Mouse (Mus musculus) hindbrain, embryonic 11.5 days (tissue): ENCODE measurements around the gene Cd38. TPM values are rescaled to one million over a fixed set of nuclear protein-coding genes. Genes with fewer than 3 reads are reported as not detected.

Experiments
- ATAC-seq: fragments of 200-750 bp; cut with Nextera tagmentation; 2 replicates; pipeline ENCODE4 v1.8.0; 2017; ENCODE audit warnings: mild to moderate bottlenecking, moderate TSS enrichment, moderate library complexity; ENCODE audit not compliant: low FRiP score
- DNase-seq: peaks from one replicate; pipeline ENCODE4 v3.0.0-alpha.2; 2015; ENCODE audit warnings: low spot score
- H3K27ac ChIP-seq: fragments of 300-500 bp; sonication (generic); 2 replicates; pipeline ENCODE4 v1.5.1; 2014; ENCODE audit warnings: mild to moderate bottlenecking, low read depth, low read length
- H3K27me3 ChIP-seq: fragments of 300-500 bp; sonication (generic); 2 replicates; pipeline ENCODE4 v1.6.1; 2014; ENCODE audit warnings: mild to moderate bottlenecking, low read length, moderate library complexity, mixed read lengths; ENCODE audit not compliant: control insufficient read depth, insufficient read depth
- H3K36me3 ChIP-seq: fragments of 300-500 bp; sonication (generic); 2 replicates; pipeline ENCODE4 v1.6.1; 2014; ENCODE audit warnings: mild to moderate bottlenecking, low read length, moderate library complexity, mixed read lengths; ENCODE audit not compliant: control insufficient read depth, insufficient read depth
- H3K4me1 ChIP-seq: fragments of 300-500 bp; sonication (generic); replicated peaks from 2 replicates; pipeline ENCODE4 v1.6.1; 2014; ENCODE audit warnings: low read length, mixed read lengths; ENCODE audit not compliant: control insufficient read depth, insufficient read depth
- H3K4me2 ChIP-seq: fragments of 300-500 bp; sonication (generic); replicated peaks from 2 replicates; pipeline ENCODE4 v1.6.1; 2014; ENCODE audit warnings: mild to moderate bottlenecking, low read depth, low read length
- H3K4me3 ChIP-seq: fragments of 300-500 bp; sonication (generic); 2 replicates; pipeline ENCODE4 v1.5.1; 2014; ENCODE audit warnings: low read depth, low read length
- H3K9ac ChIP-seq: fragments of 300-500 bp; sonication (generic); 2 replicates; pipeline ENCODE4 v1.6.1; 2014; ENCODE audit warnings: low read depth, low read length
- H3K9me3 ChIP-seq: fragments of 300-500 bp; sonication (generic); 2 replicates; pipeline ENCODE4 v1.6.1; 2016; ENCODE audit warnings: low read length; ENCODE audit not compliant: control insufficient read depth
- WGBS: fragments of 180-500 bp; shearing (Covaris S2); extraction: QIAGEN DNeasy Blood & Tissue Kit; methylation state at CpG from one replicate; pipeline ENCODE4 v1.1.7; 2014; 5-methylcytosine and 5-hydroxymethylcytosine counted together
- polyA plus RNA-seq: library from polyadenylated mRNA; unstranded; fragments of >200 nt; fragmentation: Nextera tagmentation; extraction: Ambion mirVana; gene quantifications from 2 replicates; pipeline ENCODE4 v1.2.1, GENCODE M21; 2014

Cd38 gene
- polyA plus RNA-seq, 1 experiment from 2014 or later: 8.9 TPM

GRCm38 (mm10) chr5:43848275-43848674 is 20.1 kb upstream of the Cd38 start:
- Histone ChIP-seq H3K4me3 (no peak overlapping the region), H3K9ac (no peak overlapping the region), H3K9me3 (no peaks in the 10 kb centered on the region), H3K4me1 (no peaks in the 10 kb centered on the region), H3K4me2 (no peak overlapping the region), H3K36me3 (no peaks in the 10 kb centered on the region), H3K27me3 (no peaks in the 10 kb centered on the region), H3K27ac (no peak overlapping the region)
- 84% methylated on average over 3 of the region's 3 CpGs for WGBS
- no peak for ATAC-seq
- DNase-seq: no peak

GRCm38 (mm10) chr5:43853096-43853867 is 15.1 kb upstream of the Cd38 start:
- H3K4me3 ChIP-seq: no peak overlapping the region
- no peaks in the 10 kb centered on the region for H3K27me3 ChIP-seq
- no peak overlapping the region for H3K4me2 ChIP-seq
- H3K27ac ChIP-seq: no peak overlapping the region
- ATAC-seq (no peak), DNase-seq (no peak)
- H3K9ac ChIP-seq: no peak overlapping the region
- 81% methylated on average over 11 of the region's 11 CpGs for WGBS
- no peaks in the 10 kb centered on the region for H3K4me1 ChIP-seq
- no peaks in the 10 kb centered on the region for H3K9me3 ChIP-seq
- no peaks in the 10 kb centered on the region for H3K36me3 ChIP-seq

- Histone ChIP-seq H3K4me2 (no peak overlapping the region), H3K27me3 (no peaks in the 10 kb centered on the region), H3K4me1 (no peaks in the 10 kb centered on the region), H3K36me3 (no peaks in the 10 kb centered on the region), H3K9ac (no peak overlapping the region), H3K4me3 (no peak overlapping the region), H3K27ac (no peak overlapping the region), H3K9me3 (no peaks in the 10 kb centered on the region)
- WGBS: 83% methylated on average over 7 of the region's 7 CpGs
- no peak for ATAC-seq
- no peak for DNase-seq
Measured at GRCm38 (mm10) chr5:43853868-43854488, 14.4 kb upstream of the Cd38 start.

- Histone ChIP-seq H3K27ac (no peak overlapping the region), H3K4me3 (no peak overlapping the region), H3K4me2 (no peak overlapping the region), H3K9me3 (no peaks in the 10 kb centered on the region), H3K27me3 (no peaks in the 10 kb centered on the region), H3K4me1 (no peaks in the 10 kb centered on the region), H3K9ac (no peak overlapping the region), H3K36me3 (no peaks in the 10 kb centered on the region)
- ATAC-seq: no peak
- WGBS: 89% methylated on average over 2 of the region's 2 CpGs
- no peak for DNase-seq
Measured at GRCm38 (mm10) chr5:43855769-43856168, 12.6 kb upstream of the Cd38 start.

GRCm38 (mm10) chr5:43859663-43860062 is 8.7 kb upstream of the Cd38 start:
- no peak overlapping the region for H3K4me3 ChIP-seq
- no peaks in the 10 kb centered on the region for H3K4me1 ChIP-seq
- H3K9ac ChIP-seq: no peak overlapping the region
- H3K36me3 ChIP-seq: no peaks in the 10 kb centered on the region
- ATAC-seq (no peak), DNase-seq (no peak)
- 88% methylated on average over 8 of the region's 8 CpGs for WGBS
- H3K4me2 ChIP-seq: no peak overlapping the region
- H3K9me3 ChIP-seq: no peaks in the 10 kb centered on the region
- H3K27ac ChIP-seq: no peak overlapping the region
- no peaks in the 10 kb centered on the region for H3K27me3 ChIP-seq

- no peak overlapping the region for H3K4me3 ChIP-seq
- no peak overlapping the region for H3K4me2 ChIP-seq
- WGBS: 94% methylated on average over 5 of the region's 5 CpGs
- H3K4me1 ChIP-seq: no peaks in the 10 kb centered on the region
- ATAC-seq (no peak), DNase-seq (no peak)
- no peaks in the 10 kb centered on the region for H3K9me3 ChIP-seq
- H3K36me3 ChIP-seq: no peaks in the 10 kb centered on the region
- H3K27me3 ChIP-seq: no peaks in the 10 kb centered on the region
- H3K27ac ChIP-seq: no peak overlapping the region
- no peak overlapping the region for H3K9ac ChIP-seq
Measured at GRCm38 (mm10) chr5:43860096-43860495, 8.3 kb upstream of the Cd38 start.

GRCm38 (mm10) chr5:43860670-43861431 is 7.5 kb upstream of the Cd38 start:
- 73% methylated on average over 5 of the region's 5 CpGs for WGBS
- no peaks in the 10 kb centered on the region for H3K4me1 ChIP-seq
- H3K9me3 ChIP-seq: no peaks in the 10 kb centered on the region
- DNase-seq (no peak), ATAC-seq (no peak)
- no peak overlapping the region for H3K27ac ChIP-seq
- H3K4me3 ChIP-seq: no peak overlapping the region
- H3K36me3 ChIP-seq: no peaks in the 10 kb centered on the region
- H3K9ac ChIP-seq: no peak overlapping the region
- no peaks in the 10 kb centered on the region for H3K27me3 ChIP-seq
- no peak overlapping the region for H3K4me2 ChIP-seq

GRCm38 (mm10) chr5:43863642-43864041 is 4.7 kb upstream of the Cd38 start:
- WGBS: 86% methylated on average over 6 of the region's 6 CpGs
- H3K36me3 ChIP-seq: no peaks in the 10 kb centered on the region
- H3K9ac ChIP-seq: no peak overlapping the region
- no peaks in the 10 kb centered on the region for H3K4me1 ChIP-seq
- no peak overlapping the region for H3K4me3 ChIP-seq
- no peak overlapping the region for H3K4me2 ChIP-seq
- H3K9me3 ChIP-seq: no peaks in the 10 kb centered on the region
- H3K27ac ChIP-seq: no peak overlapping the region
- no peaks in the 10 kb centered on the region for H3K27me3 ChIP-seq
- ATAC-seq: no peak
- DNase-seq: no peak
